Mouse (Mus musculus) heart, postnatal 0 days (tissue): ENCODE results near the gene Ghr.

ENCODE experiments used
- CTCF ChIP-seq: IDR thresholded peaks from 2 replicates; pipeline ENCODE4 v1.5.1; 2016; ENCODE audit warnings: antibody characterized with exemption, control low read depth, low read depth
- EP300 ChIP-seq: IDR thresholded peaks from 2 replicates; pipeline ENCODE4 v1.6.1; 2016; ENCODE audit warnings: antibody characterized with exemption, low read depth

DNA sequence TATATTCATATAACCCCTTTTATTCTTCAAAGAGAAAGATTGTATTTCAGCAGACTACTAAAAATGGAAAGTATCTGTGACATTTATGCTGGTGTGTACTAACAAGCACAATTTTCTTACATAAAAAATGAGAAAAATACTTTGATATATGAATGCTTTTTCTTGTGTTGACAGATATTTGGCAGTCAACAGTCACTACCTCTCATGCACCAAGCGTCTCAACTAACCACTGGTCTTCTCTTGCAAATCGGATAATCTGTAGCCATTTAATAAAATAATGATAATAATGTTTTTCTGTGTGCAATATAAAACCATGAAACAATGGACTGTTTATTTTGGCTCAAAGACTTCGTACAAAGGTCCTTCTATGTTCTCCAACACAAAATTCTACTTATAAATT is 99.8 kb downstream of the Ghr start:
- TF ChIP-seq EP300 (no peak), CTCF (no peak)
